Mouse (Mus musculus) CH12.LX (cell line): ENCODE results near the gene Nthl1. TPM values are rescaled to one million over a fixed set of nuclear protein-coding genes. Genes with fewer than 3 reads are reported as not detected.

Source experiments
- DNase-seq: peaks from one replicate; pipeline ENCODE4 v3.0.0-alpha.2; 2013; ENCODE audit errors: extremely low read depth
- H3K27ac ChIP-seq: 2 replicates; pipeline ENCODE4 v1.5.1; 2012; ENCODE audit warnings: low read depth, mild to moderate bottlenecking, control low read depth, moderate library complexity; ENCODE audit not compliant: insufficient read depth
- H3K27me3 ChIP-seq: replicated peaks from 2 replicates; pipeline ENCODE3; 2012; ENCODE audit warnings: inconsistent platforms
- H3K36me3 ChIP-seq, 2 experiments: replicated peaks in 1 of 2; 2 replicates each; pipeline versions ENCODE3 to v1.6.1; 2012; ENCODE audit warnings: inconsistent platforms in 1 of 2, low read length in 1 of 2, mild to moderate bottlenecking in 1 of 2, mixed read lengths in 1 of 2, moderate library complexity in 1 of 2; ENCODE audit not compliant: control insufficient read depth in 1 of 2, insufficient read depth in 1 of 2
- H3K4me1 ChIP-seq, 2 experiments: 2 replicates each; pipeline ENCODE4 v1.6.1; 2012; ENCODE audit warnings: inconsistent platforms in 1 of 2, moderate library complexity in 1 of 2; ENCODE audit not compliant: insufficient read depth in 2 of 2, control insufficient read depth in 1 of 2
- H3K4me2 ChIP-seq: 2 replicates; pipeline ENCODE4 v1.6.1; 2012; ENCODE audit warnings: low read depth, mild to moderate bottlenecking, control low read depth; ENCODE audit not compliant: poor library complexity, insufficient read depth, severe bottlenecking
- H3K4me3 ChIP-seq, 3 experiments: fragments of 150-350 bp in 1 of 3; sonication (generic) in 1 of 3; replicated peaks in 1 of 3; 2 replicates each; pipeline versions ENCODE3 to v1.5.1; 2011 to 2012; ENCODE audit warnings: low read depth in 2 of 3, low read length in 2 of 3, mild to moderate bottlenecking in 2 of 3, moderate library complexity in 2 of 3, control low read depth in 1 of 3, improper control_type of control experiment in 1 of 3, inconsistent platforms in 1 of 3, mixed read lengths in 1 of 3; ENCODE audit not compliant: poor library complexity in 1 of 3
- H3K79me2 ChIP-seq: replicated peaks from 2 replicates; pipeline ENCODE4 v1.6.1; 2012; ENCODE audit warnings: mild to moderate bottlenecking, moderate library complexity; ENCODE audit not compliant: control insufficient read depth, poor library complexity, insufficient read depth, severe bottlenecking; ENCODE audit errors: extremely low read depth
- H3K9ac ChIP-seq: 2 replicates; pipeline ENCODE4 v1.6.1; 2012; ENCODE audit warnings: low read depth, mild to moderate bottlenecking, control low read depth, moderate library complexity; ENCODE audit not compliant: insufficient read depth
- H3K9me3 ChIP-seq: replicated peaks from 2 replicates; pipeline ENCODE3; 2012; ENCODE audit warnings: low read length, inconsistent platforms, mixed read lengths
- CHD2 ChIP-seq: IDR thresholded peaks from 2 replicates; pipeline ENCODE4 v1.6.1; 2011; ENCODE audit warnings: low read length, improper control_type of control experiment
- E2F4 ChIP-seq: IDR thresholded peaks from 2 replicates; pipeline ENCODE4 v1.6.1; 2011; ENCODE audit warnings: low read depth, low read length, improper control_type of control experiment; ENCODE audit not compliant: insufficient replicate concordance
- EP300 ChIP-seq: IDR thresholded peaks from 2 replicates; pipeline ENCODE4 v1.6.1; 2011; ENCODE audit warnings: low read length, improper control_type of control experiment
- GABPA ChIP-seq: IDR thresholded peaks from 2 replicates; pipeline ENCODE4 v1.6.1; 2012; ENCODE audit warnings: low read depth, low read length, improper control_type of control experiment, inconsistent platforms; ENCODE audit not compliant: insufficient replicate concordance
- HCFC1 ChIP-seq: IDR thresholded peaks from 2 replicates; pipeline ENCODE4 v1.6.1; 2012; ENCODE audit warnings: low read depth, mild to moderate bottlenecking, inconsistent platforms, low read length, improper control_type of control experiment
- IRF4 ChIP-seq: IDR thresholded peaks from 2 replicates; pipeline ENCODE4 v1.6.1; 2014; ENCODE audit warnings: low read depth, mild to moderate bottlenecking, inconsistent platforms, low read length, improper control_type of control experiment
- JUN ChIP-seq: IDR thresholded peaks from 2 replicates; pipeline ENCODE4 v1.6.1; 2011; ENCODE audit warnings: low read depth, mild to moderate bottlenecking, low read length, improper control_type of control experiment, moderate library complexity; ENCODE audit not compliant: insufficient read depth
- MAFK ChIP-seq: IDR thresholded peaks from 2 replicates; pipeline ENCODE4 v1.6.1; 2011; ENCODE audit warnings: low read length, improper control_type of control experiment; ENCODE audit not compliant: insufficient replicate concordance
- MAZ ChIP-seq: IDR thresholded peaks from 2 replicates; pipeline ENCODE4 v1.6.1; 2012; ENCODE audit warnings: low read depth, mild to moderate bottlenecking, inconsistent platforms, low read length, improper control_type of control experiment, moderate library complexity
- MYC ChIP-seq: IDR thresholded peaks from 2 replicates; pipeline ENCODE4 v1.6.1; 2011; ENCODE audit warnings: low read depth, mild to moderate bottlenecking, improper control_type of control experiment, low read length
- POLR2AphosphoS2 ChIP-seq: IDR thresholded peaks from 2 replicates; pipeline ENCODE4 v1.6.1; 2011; ENCODE audit warnings: low read depth, low read length, improper control_type of control experiment
- SIN3A ChIP-seq: IDR thresholded peaks from 2 replicates; pipeline ENCODE4 v1.6.1; 2012; ENCODE audit warnings: low read length, improper control_type of control experiment, inconsistent platforms
- SMC3 ChIP-seq: IDR thresholded peaks from 2 replicates; pipeline ENCODE4 v1.6.1; 2011; ENCODE audit warnings: low read depth, low read length, improper control_type of control experiment
- USF2 ChIP-seq: conservative IDR thresholded peaks from 2 replicates; pipeline ENCODE4 v1.6.1; 2011; ENCODE audit warnings: low read depth, low read length, improper control_type of control experiment
- ZC3H11A ChIP-seq: IDR thresholded peaks from 2 replicates; pipeline ENCODE4 v1.6.1; 2012; ENCODE audit warnings: low read depth, mild to moderate bottlenecking, inconsistent platforms, low read length, improper control_type of control experiment
- ZKSCAN1 ChIP-seq: IDR thresholded peaks from 2 replicates; pipeline ENCODE4 v1.6.1; 2012; ENCODE audit warnings: low read depth, inconsistent platforms, low read length, improper control_type of control experiment, borderline replicate concordance
- dilution Hi-C: fragments of 300-500 bp; cut with MboI; formaldehyde crosslinking; loops from 2 replicates; pipeline ENCODE4 v1.14.3; 2020; ENCODE audit warnings: low sequenced_read_pairs; ENCODE audit not compliant: extremely low pct_unique_long_range_greater_than_20kb, extremely low pct_ligation_motif_present
- in situ Hi-C: fragments of 300-500 bp; cut with MboI; formaldehyde crosslinking; loops from 3 replicates; pipeline ENCODE4 v1.14.3; 2019; ENCODE audit warnings: low sequenced_read_pairs, low pct_ligation_motif_present, low pct_unique_long_range_greater_than_20kb, mixed read lengths
- polyA plus RNA-seq: library from polyadenylated mRNA; unstranded; fragments of >175 nt; gene quantifications from 2 replicates; pipeline ENCODE4 v1.2.1, GENCODE M21; 2012; ENCODE audit warnings: low read depth; ENCODE audit not compliant: insufficient read length
- total RNA-seq, 2 experiments: library from RNA; depleted of rRNA; stranded (reverse); fragments of 300-350 nt in 1 of 2; fragments of >200 nt in 1 of 2; gene quantifications; 2 replicates each; pipeline ENCODE4 v1.2.3; 2012 to 2014

The Nthl1 gene
- total and polyA plus RNA-seq, 3 experiments, result 20.1 to 24.0 (median 20.4) TPM

- TF ChIP-seq MAFK, result no peak
These were observed 37.1 kb upstream of the Nthl1 start (continued) for GRCm38 (mm10) chr17:24595126-24596072.

DNA sequence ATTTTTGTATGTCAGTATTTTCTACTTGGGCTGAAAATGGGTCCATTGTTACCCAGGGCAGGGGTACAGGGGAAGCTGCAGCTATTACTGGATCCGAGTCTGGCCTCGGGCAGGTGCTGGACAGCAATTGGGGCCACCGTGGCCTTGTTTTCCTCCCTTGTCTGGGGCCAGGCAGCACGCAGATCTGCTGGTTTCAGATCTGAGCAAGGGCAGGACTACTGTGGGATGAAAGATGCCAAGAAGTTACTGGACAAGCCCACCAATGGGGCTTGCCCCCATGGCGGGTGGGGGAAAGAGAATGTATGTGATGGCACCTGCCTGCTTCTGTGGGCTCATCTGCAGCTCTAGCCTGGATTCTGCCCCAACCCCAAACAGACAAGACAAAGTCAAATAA, 36.4 kb upstream of the Nthl1 start:
- no peaks in the 10 kb centered on the region for H3K79me2 ChIP-seq
- no peak overlapping the region for H3K4me3 ChIP-seq
- peaks cover 0 to 12% of the 10 kb centered on the region in 2 experiments; a peak in 2 of 4 replicates for H3K4me1 ChIP-seq
- in situ Hi-C loops, result loop anchor here (5.0 kb wide), 1 partner anchor 56 kb away; the partner anchor contains the start of gene Slc9a3r2
- TF ChIP-seq ZC3H11A (no peak), GABPA (no peak), JUN (no peak), SIN3A (no peak), IRF4 (no peak), HCFC1 (no peak), MYC (no peak), EP300 (no peak), SMC3 (no peak), E2F4 (no peak), USF2 (no peak), ZKSCAN1 (no peak), CHD2 (no peak), MAZ (no peak), POLR2AphosphoS2 (no peak)
- TF ChIP-seq, all 38 proteins: peak for 0
- Histone ChIP-seq H3K36me3 (peaks cover 91 to 99% of the 10 kb centered on the region in 2 experiments), H3K9ac (no peak overlapping the region), H3K27ac (no peak overlapping the region), H3K9me3 (no peaks in the 10 kb centered on the region), H3K27me3 (no peaks in the 10 kb centered on the region), H3K4me2 (no peak overlapping the region)
- dilution Hi-C loops, result no loop called here
- no peak for DNase-seq
